Mouse (Mus musculus) stomach, postnatal 0 days (tissue): Measurements from ENCODE around the gene Krt17.

Source experiments
- CTCF ChIP-seq: IDR thresholded peaks from 2 replicates; pipeline ENCODE4 v1.5.1; 2016; ENCODE audit warnings: antibody characterized with exemption, low read depth, mild to moderate bottlenecking, moderate library complexity
- EP300 ChIP-seq: optimal IDR thresholded peaks from 2 replicates; pipeline ENCODE3; 2016; ENCODE audit warnings: antibody characterized with exemption

DNA sequence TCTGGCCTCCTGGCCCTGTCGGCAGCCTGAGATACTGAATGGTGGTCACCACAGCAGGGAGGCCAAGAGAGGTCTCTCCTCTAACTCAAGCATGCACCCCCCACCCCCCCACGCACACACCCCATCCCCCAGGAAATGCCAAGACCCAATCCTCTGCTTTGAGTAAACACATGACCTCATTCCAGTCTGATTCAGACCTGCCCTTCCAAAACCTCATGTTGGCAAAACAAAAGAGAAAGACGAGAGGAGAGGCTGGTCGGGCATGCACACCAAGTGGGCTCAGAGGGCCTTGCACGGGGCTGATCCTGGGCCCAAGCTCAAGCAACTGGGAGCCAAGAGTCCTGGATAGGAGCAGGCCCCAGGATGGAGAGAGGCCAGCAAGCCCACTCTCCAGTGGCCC lies 29.4 kb upstream of the Krt17 start:
- TF ChIP-seq CTCF (no peak), EP300 (no peak)
